Mouse (Mus musculus) brain, embryonic 18.5 days (tissue): ENCODE measurements at regions not wholly inside any gene's neighbourhood (a gene's known extent, or its start where the extent isn't known, plus 50 kb on each side); places are given as distances from the start of the nearest gene placed in this dataset.

Experiments
- DNase-seq: peaks from one replicate; pipeline ENCODE4 v3.0.0-alpha.2; 2012; ENCODE audit warnings: low read depth, low spot score

DNA sequence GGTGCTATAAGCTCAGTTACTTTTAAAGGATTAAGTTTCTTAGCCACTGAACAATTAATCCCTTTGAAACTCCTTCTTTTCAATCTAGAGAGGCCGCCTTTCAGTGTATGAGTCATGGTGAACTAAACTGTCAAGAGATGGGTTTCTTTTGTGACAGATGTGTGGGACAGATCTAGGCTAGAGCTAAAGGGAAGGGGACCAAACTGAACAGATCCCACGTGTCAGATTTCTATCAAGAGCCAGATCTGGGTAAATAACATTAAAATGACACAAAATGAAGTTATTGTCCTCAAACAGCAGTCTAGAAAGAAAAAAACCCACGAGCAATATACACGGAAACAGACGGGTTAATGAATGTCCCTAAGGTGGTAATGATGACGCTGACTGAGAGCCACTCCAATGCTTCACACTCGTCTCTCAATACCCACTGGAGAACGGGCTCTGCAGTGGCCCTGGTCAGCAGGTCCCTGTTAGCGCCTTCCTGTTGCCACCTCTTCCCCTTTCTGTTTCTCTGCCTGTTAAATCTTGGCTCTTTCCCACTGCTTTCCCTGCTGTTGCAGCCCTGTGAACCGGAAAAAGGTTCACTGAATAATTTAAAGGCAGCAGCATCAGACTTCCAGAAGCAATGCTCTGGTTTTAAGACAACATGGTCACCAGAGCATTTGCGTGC lies 52.7 kb upstream of the Rab3gap2 start:
- DNase-seq: no peak

DNA sequence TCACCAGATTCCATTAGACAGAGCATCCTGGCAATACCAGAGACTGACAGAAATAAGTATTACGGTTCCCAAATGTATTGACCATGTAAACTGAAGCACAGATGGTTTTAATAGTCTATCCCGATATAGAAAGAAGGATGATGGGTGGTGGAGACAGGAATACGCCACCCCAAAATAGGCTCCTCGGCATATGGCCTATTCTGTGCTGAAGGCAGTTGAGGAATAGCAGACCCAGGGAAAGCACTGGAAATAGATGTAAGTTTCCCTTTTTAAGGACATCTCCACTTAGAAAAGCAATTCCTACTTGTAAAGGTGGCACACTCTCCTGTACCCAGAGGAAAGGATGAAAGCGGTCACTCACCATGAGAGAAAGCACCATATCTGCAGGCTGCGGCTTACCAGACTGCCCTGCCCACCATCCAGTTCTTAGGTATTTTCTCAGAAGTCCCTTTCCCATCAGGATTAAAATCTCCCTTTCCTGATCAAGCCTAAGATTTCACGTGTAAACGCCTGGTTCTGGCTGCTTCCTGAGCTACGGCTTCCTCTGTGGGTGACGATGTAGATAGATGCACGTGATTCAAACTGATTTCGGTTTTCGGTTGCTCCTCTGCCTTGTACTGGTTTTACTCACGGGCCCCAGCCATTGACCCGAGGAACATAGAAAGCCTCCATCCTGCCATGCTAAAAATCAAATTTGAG lies 53.3 kb upstream of the Rab3gap2 start:
- no peak for DNase-seq

DNA sequence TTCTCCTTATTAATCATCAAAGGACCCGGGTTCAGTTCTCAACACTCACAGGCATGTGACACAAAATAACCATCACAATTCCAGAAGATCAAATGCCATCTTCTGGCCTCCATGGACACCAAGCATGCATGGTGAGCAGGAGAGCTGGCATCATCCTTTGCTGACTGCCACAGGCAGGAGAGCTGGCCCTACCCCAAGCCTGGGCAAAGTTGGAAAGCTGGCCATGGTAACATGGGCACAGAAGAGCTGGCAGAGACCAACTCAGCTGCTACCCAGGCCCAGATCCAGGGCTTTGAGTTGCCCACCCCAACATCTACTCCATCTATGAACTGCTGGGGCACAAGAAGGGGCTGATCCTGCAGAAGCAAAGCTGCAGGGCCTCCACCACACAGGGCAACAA lies 59.1 kb upstream of the Rab3gap2 start:
- no peak for DNase-seq

DNA sequence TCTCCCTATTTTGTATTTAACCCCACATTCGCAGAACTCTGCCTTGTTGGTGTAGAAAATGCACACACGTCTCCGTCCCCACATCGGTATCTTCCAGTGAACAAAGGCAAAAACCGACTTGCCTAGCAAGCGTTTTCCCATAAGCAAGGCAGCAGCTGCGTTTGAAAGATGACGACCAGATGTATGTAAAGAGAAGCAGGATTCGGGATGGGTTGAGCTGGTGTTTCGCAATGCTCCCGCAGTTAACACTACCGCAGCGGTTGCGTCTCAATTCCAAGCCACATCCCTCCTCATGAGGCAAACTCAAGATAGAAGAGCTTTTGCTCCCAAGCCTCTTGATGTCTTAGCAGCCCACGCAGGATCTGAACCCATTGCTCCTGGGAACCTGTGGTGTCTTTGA lies 59.9 kb upstream of the Rab3gap2 start:
- DNase-seq: no peak

DNA sequence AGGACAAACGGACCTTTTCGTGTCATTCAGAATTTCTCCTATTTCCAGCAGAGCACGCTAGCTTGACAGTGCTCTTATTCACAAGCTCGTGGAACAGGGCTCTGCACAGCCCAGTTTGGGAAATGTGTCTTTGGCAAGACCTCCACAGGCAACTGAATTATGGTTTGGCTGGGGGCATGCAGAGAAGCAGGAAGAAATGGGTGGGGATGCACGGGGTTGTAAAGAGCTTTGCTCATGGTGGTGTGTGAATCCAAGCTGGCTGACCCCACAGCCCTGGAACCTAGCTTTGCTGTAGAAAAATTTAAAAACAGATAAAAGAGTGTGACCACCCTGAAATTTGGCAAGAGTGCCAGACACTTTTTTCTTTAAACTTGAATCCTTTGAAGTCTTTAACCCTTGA lies 63.6 kb upstream of the Rab3gap2 start:
- no peak for DNase-seq

DNA sequence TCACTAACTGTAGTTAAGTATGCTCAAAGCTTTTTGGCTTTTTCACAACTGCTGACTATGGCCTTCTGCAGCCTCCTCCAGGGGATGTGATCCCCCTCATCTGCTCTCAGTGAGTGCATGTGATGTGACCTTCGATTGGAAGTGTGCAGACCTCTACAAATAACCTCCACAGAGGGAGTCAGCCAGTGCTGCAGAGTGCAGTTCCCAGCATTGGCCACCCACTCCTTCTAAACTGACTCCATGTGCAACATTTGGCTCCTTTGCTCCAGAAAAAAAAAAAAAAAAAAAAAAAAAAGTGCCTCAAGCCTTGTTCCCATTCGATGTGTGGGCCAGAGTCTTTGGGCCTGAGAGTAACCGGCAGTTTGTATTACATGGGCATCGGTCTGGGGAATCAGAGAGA lies 75.7 kb upstream of the Rab3gap2 start:
- no peak for DNase-seq

DNA sequence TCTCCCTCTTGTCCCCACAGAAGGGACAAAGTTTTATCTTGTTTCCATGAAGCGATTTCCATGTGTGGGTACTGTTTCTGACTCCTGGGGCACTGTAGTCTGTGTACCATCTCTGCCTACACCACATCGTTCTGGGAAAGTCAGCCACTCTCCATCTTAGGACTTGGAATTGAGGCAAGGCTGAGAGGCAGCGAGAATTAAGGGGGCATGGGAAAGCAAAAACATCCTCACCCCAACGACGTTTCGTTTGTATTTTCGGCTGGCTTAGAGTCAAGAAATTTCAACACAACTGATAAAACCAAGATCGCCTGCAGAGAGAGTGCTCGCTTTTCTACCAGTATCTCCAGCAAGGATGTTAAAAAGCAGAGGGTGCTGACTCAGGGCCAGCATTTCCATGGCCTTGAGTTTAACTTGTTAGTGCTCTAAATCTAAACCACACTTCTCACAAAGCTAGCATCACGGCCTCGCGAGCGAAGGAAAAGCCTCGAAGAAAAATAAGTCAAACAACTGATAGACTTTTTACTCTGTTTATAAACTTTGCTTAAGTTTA lies 78.1 kb upstream of the Rab3gap2 start:
- DNase-seq: no peak

DNA sequence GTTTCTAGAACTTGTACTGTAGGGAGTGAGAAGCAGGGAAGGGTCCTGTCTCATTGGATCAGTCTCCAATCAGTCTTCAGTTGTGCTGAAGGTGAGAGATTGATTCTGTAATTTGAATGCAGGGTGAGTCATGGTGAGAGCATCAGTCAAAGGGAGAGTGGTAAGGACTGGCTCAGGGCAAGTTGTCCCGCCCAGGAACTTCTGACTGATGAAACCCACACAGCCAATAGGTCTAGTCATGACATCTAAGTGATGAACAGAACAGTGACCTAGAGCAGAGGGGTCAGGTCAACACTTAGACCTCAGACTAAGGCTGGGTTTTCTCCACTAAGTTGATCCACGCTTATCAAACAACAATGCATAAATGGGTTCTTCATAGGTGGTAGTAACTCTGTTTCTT lies 82.4 kb upstream of the Rab3gap2 start:
- no peak for DNase-seq

DNA sequence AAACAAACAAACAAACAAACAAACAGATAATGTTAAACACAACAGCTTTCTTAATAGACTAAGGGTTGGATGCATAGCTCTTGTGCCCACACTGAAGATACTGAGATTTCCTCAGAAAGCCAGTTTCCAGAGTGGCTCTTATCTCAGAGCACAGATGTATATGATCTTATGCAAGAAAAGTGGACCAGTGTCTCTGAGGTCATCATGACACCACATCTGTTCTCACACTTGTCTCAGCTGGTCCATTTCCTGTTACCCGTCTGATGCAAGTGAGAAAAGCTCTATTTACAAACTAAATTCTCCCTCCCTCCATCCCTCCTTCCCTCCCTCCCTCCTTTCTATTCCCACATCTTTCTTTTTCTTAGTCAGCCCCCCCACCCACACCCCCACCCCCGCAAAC lies 83.5 kb upstream of the Rab3gap2 start:
- no peak for DNase-seq

DNA sequence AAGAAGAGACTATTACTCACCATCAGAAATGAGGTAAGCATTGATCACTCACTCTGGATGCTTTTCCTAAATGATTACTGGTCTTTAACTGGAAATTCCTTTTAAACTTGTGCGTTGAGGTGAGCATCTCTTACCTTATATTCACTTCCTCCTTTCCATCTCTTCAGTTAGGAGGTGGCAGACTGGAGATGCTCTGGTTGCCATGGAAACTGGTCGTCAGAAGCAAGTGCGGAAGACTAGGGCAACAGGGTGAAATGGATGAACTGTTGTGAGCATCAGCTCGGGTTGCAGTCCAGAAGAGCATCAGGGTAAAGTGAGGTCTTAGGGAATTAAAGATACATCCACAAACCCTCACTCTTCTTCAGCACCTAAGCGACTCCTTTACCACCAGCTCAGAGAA lies 86.2 kb upstream of the Rab3gap2 start:
- no peak for DNase-seq

DNA sequence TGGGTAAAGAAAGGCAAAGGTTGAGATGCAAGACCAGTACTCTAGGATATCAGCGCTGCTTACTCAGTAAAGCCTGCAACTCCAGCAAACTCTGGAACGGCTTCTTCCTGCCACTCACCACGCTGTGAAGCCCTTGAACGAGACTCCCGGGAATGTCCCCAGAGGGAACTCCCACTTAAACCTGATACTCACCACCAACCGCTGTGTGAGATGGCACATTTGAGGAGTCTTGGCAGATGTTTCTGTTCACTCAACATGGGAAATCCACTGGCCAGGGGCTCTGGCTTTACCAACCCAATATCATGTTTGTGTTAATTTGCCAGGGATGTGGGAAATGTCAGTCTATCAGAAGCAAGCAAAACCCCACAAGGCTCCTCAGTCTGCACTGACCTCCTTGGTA lies 90.2 kb upstream of the Rab3gap2 start:
- DNase-seq: no peak

DNA sequence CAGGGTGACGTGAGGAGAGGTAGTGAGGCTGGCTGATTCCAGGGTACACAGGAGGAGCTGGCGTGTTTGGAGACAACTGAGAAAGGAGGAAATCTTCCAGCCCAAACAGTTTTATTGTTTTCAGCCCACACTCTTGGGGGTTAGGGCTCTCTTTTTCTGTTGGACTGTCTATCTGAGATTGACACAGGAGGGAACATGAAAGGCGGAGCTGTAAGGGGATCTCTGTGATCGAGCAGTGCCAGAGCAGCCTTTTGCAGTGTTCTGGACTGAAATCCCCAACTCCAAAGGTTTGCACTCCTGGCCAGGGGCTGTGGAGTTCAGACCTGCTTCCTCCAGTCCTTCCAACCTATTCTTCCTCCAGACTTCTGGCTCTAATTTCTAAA lies 91.9 kb upstream of the Rab3gap2 start:
- DNase-seq: no peak

DNA sequence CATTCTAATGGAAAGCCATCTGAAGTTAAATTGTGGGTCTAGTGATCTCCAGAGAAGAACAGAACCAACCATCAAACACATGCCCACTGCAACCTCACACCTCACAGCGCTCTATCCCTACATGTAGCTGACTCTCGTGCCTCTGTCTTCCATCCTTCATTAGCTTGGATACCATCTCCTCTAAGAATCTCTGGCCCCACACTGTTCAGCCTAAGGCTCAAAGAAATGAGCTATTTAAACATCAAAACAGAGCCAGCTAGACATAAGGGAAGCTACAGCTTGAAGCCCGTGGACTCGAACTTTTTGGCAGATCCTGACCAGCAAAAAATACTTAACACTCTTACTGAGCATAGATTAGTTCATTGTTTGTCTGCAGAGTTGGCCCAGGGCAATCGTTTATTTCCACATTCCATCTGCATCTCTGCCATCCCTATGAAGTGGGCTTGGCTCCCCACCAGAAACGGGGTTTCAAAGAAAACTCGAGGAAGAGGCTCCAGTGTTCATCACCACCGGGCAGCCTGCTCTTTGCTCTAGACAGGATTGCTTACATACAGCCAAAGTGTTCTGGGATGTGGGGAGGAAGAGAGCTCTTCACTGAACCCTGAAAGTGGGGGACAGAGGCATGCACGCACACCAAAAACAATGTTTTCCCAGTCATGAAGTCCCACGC lies 92.4 kb upstream of the Rab3gap2 start:
- peak; percentile 32 for DNase-seq

DNA sequence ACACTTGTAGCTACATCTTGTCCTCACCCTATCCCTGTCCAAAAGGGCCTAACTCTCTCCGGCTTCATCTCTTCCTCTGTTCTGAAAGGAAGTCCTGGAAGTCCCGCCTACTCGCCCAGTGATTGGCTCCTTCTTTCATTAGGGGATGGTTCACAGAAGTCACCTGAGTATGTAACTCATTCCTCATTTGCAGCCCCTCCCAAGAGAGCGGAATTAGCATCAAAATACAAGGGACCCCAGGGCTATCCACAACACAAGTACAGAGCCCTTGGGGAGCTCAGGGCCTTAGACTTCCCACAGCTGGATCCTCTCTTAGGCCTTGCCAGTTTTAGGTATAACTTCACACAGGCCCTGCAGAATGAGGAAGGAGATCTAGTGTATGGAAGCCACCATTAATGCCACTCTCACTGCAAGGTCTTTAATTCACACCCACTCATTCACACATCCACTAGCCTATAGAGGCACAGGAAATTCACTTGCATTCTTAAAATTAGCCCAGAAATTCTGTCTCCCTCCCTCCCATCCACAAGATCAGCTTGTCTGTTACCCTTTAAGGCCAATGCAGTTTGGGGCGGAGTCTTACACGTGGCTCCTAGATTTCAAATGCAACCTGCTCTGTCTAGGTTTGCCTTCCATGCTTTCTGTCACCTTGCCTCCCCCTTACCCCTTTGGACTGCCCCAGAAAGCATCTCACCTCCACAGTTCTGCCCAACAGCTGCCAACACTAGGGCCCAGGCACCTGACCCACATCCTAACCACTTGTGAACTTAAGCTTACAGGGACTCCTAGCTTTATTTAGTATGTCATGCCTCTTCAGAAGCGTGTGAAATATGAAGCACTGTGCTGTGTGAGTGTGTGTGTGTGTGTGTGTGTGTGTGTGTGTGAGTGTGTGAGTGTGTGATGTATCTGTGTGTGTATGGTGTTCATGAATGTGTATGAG lies 98.7 kb upstream of the Rab3gap2 start:
- no peak for DNase-seq

DNA sequence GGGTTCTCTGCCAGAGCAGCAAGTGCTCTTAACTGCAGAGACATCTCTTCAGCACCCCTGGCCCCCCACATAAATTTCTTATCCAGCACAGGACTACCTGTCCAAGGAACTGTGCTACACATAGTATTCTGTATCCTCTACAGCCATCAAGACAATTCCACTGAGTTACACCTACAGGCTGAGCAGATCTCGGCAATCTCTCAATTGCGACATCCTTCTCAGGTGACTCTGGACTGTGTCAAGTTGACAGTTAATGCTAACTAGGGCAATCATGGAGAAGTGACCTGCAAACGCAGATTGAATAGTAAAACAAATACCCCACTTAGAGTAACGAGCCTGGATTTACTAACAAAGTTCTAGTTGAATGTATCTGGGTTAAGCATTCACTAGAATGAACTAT lies 100.1 kb upstream of the Rab3gap2 start:
- DNase-seq: no peak

DNA sequence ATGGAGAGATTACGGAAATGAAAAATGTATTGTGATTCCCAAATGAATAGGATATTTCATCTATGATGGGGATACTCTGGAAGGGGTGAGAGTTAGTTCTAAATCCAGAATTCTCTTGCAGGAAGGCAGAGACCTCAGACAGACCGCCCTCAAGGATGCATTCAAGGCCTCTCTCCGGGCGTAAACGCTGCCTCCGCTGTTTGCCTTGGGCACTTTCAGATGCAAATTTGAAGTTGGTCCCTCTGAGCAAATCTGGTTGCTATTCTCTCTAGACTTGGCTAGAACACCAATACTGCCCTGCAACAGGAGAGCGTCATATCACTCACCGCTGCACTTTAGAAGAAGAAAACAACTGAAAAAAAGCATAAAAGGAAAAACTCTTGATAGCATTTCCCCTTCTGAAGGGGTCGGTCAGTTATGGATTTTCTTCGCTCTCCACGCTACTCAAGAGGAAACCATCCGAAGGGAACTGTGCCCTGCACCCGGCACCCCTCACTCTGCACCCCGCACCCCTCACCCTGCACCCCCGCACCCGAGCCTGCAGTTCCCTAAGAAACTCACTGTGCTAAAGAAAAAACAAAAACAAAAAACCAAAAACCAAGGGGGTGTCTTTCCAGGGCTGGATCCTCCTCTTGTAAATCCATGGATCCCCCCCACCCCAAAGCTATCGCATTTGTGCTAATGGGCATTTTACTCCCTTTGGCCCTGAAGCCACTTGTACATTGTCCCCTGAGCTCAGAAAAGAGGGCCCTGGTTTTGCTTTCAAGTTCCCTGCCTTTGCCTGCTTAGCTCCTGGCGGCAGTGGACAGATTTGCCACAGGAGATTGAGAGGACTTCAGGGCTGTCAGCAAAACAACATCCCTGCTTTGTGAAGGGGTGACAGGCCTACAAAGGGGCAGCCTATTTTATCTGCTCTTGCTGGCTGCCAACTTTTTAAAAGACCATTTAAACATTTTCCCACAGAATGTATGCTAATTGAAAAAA lies 99.9 kb upstream of the Mark1 start:
- DNase-seq: no peak

DNA sequence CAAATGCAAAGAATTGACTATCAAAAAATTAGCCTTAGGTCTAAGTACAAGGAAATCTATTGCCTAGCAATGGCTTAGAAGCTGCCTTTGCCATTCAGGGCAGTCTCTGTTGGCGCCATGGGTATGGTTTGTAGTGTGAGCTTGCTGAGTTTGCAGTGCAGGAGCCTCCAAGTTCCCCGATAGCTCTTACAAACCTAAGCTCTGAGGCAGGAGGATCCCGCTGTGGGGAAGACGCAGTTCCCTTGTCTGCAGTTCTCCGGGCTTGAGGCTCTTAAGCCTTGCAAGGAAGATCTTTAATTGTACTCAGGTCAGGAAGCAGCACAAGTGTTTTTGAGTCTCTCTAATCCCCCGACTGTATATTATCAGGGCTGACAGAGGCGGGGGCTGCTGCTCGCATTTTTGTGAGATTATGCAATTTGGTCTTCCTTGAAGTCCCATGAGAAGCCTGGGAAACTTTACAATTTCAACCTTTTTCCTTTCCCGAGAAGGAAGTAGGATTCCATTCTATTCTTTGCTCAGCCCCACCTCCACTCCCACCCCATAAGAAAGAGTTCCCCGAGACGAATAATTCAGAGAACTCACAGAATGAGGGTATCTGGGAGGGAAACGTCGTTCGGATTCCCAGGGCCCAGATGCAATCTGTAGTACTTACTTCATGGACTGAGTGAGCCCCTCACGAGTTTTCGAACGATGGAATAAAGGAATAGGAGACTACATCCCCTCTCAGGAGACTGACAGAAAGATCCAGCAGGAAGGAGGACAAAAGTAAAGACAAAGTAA lies 99.0 kb upstream of the Mark1 start:
- DNase-seq: no peak

DNA sequence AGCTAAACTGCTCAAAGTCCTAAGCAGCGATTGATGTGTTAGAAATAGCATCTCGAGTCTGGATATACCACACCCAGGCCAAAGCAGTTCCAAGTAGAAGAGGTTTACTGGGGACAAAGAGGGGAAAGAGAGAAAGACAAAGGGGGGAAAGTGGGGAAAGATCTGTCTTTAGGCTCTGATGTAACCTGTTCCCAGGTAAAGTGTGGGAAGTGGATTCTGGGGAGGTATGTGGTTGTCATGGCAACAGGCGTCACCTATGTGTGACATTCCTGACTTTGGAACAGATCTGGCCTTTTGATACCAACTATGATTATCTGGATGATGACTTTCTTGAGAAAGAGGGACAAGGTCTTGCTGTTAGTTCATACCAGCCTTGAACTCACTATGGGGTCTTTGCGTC lies 97.4 kb upstream of the Mark1 start:
- no peak for DNase-seq

DNA sequence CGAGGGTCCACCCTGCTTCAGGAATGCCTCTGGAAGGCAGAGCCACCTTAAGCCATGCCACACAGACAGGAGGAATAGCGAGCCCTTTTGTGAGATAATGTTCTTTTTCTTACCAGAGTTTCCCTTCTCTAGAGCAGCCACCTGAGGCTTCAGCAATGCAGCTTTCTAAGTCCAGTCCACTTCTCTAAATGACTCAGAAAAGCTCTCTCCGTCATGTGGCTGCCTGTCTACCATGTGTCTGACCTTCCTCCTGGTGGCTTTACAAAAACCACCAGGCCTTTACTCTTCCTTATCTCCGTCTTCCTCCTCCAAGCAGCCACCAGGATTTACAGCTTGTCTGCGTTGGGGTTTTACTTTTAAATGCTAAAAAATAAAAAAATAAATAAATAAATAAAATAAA lies 93.4 kb upstream of the Mark1 start:
- no peak for DNase-seq
